Mouse (Mus musculus): ENCODE measurements at regions not wholly inside any gene's neighbourhood (a gene's known extent, or its start where the extent isn't known, plus 50 kb on each side); places are given as distances from the start of the nearest gene placed in this dataset. TPM values are rescaled to one million over a fixed set of nuclear protein-coding genes. Genes with fewer than 3 reads are reported as not detected.

DNA sequence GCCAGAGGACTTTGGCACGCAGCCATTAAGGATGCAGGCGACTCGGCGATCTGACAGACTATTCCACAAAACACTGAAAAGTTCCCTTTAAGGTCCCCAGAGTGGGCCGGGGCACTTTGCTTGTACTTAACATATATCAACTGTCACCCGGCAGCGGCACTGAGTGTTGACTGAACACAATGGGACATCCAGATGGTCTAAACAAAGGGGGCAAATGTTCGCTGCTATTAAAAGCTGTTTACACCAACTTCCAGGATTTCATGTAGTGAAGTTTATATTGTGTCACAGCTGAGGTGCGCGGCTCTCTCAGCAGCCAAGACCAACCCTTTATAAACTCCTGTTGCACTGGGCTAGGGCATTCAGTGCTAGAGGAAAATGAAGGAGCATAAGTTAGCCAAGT, 157.6 kb downstream of the Zfp281 start:
- ATAC-seq: no peak
- Histone ChIP-seq H3K4me3 (ENCODE audit: low read depth, low read length) (peak overlapping the region; percentile 27; the same call in 1 of the 2 replicates), H3K4me2 (replicated peaks; ENCODE audit: low read depth) (peak overlapping the region; percentile 58), H3K27ac (ENCODE audit: low read depth, low read length) (no peak overlapping the region), H3K27me3 (replicated peaks; ENCODE audit: control insufficient read depth, insufficient read depth, low read length) (no peaks in the 10 kb centered on the region), H3K9me3 (ENCODE audit: control insufficient read depth) (no peaks in the 10 kb centered on the region), H3K4me1 (replicated peaks; ENCODE audit: control insufficient read depth, insufficient read depth, low read length) (no peaks in the 10 kb centered on the region), H3K9ac (ENCODE audit: low read depth, low read length) (no peak overlapping the region), H3K36me3 (ENCODE audit: control insufficient read depth, insufficient read depth) (no peaks in the 10 kb centered on the region)
- TF ChIP-seq CTCF (IDR thresholded peaks at IDR 0.05; ENCODE audit: low read depth): no peak
- WGBS: 32% methylated on average over 10 of the region's 10 CpGs

DNA sequence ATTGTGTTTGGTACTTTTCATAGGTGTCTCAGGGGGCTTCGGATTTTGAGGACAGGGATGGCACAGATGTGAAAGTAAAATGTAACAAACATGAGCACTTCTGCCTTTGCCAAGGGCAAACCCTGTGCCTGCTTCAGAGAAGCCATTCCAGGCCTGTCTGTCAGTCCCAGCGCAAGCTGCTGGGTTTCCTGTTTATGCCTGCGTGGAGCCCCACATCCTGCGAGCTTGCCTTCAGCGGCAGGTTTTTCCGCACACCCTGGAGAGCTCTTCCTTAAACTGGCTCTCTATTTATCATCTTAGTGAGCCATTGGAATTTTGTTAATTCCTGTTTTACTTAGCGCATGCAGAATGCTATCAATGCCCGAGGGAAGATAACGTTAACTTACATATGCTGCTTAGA, 159.5 kb downstream of the Zfp281 start:
- no peak overlapping the region for H3K4me3 ChIP-seq (ENCODE audit: low read depth, low read length)
- no peak overlapping the region for H3K4me2 ChIP-seq (replicated peaks; ENCODE audit: low read depth)
- H3K4me1 ChIP-seq (replicated peaks; ENCODE audit: control insufficient read depth, insufficient read depth, low read length): no peaks in the 10 kb centered on the region
- no peak for ATAC-seq
- H3K27me3 ChIP-seq (replicated peaks; ENCODE audit: control insufficient read depth, insufficient read depth, low read length): no peaks in the 10 kb centered on the region
- no peak for TF ChIP-seq CTCF (IDR thresholded peaks at IDR 0.05; ENCODE audit: low read depth)
- H3K9me3 ChIP-seq (ENCODE audit: control insufficient read depth): no peaks in the 10 kb centered on the region
- no peaks in the 10 kb centered on the region for H3K36me3 ChIP-seq (ENCODE audit: control insufficient read depth, insufficient read depth)
- 52% methylated on average over 9 of the region's 9 CpGs for WGBS
- H3K9ac ChIP-seq (ENCODE audit: low read depth, low read length): no peak overlapping the region
- no peak overlapping the region for H3K27ac ChIP-seq (ENCODE audit: low read depth, low read length)

DNA sequence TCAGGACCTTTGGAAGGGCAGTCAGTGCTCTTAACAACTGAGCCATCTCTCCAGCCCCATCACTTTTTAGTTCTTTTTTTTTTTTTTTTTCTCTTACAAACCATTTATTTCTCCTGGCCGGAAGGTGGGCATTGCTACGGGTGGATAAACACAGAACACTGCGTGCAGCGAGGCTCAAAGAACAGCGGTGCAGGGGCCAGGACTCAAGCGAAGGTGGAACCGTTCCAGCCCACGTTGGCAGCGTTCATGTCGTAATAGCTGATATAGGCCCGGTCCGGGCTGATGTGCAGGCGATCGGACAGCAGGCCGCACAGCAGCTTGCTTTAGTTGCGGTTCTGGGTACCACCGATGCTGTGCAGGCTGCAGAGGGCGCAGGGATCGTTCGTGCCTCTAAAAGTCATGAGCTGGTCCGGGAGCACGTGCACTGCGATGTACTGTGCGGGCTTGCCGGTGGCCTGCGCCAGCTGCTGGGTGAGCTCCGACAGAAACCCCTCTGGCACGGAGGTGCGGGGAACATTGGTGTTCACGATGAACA, 164.3 kb downstream of the Zfp281 start:
- H3K27ac ChIP-seq (ENCODE audit: low read depth, low read length): no peak overlapping the region
- no peaks in the 10 kb centered on the region for H3K9me3 ChIP-seq (ENCODE audit: control insufficient read depth)
- no peaks in the 10 kb centered on the region for H3K36me3 ChIP-seq (ENCODE audit: control insufficient read depth, insufficient read depth)
- WGBS: 80% methylated on average over 30 of the region's 30 CpGs
- H3K4me3 ChIP-seq (ENCODE audit: low read depth, low read length): no peak overlapping the region
- TF ChIP-seq CTCF (IDR thresholded peaks at IDR 0.05; ENCODE audit: low read depth): peak; percentile 11; the same call in 1 of the 2 replicates
- H3K9ac ChIP-seq (ENCODE audit: low read depth, low read length): no peak overlapping the region
- ATAC-seq: no peak
- no peaks in the 10 kb centered on the region for H3K27me3 ChIP-seq (replicated peaks; ENCODE audit: control insufficient read depth, insufficient read depth, low read length)
- H3K4me1 ChIP-seq (replicated peaks; ENCODE audit: control insufficient read depth, insufficient read depth, low read length): no peaks in the 10 kb centered on the region
- H3K4me2 ChIP-seq (replicated peaks; ENCODE audit: low read depth): no peak overlapping the region

DNA sequence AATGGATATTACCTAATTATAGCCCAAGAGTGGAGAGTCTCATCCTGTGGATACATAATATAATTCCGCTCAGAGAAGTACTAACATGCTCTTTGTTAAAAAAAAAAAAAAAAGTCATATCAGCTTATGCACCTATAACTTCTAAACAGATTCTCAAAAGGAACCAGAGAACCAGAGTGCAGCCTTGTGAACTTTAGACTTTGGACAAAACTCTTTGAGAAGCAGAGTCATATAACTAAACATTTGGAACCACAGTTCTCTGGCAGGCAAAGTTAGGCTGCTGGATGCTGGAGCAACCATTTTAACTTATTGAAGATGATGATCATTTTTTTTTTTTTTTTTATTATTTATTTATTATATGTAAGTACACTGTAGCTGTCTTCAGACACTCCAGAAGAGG, 166.9 kb downstream of the Zfp281 start:
- H3K4me2 ChIP-seq (replicated peaks; ENCODE audit: low read depth): no peak overlapping the region
- no peak for ATAC-seq
- no peaks in the 10 kb centered on the region for H3K9me3 ChIP-seq (ENCODE audit: control insufficient read depth)
- no peaks in the 10 kb centered on the region for H3K27me3 ChIP-seq (replicated peaks; ENCODE audit: control insufficient read depth, insufficient read depth, low read length)
- WGBS: 56% methylated on average over 1 of the region's 1 CpGs
- no peak overlapping the region for H3K27ac ChIP-seq (ENCODE audit: low read depth, low read length)
- H3K9ac ChIP-seq (ENCODE audit: low read depth, low read length): no peak overlapping the region
- TF ChIP-seq CTCF (IDR thresholded peaks at IDR 0.05; ENCODE audit: low read depth): no peak
- no peak overlapping the region for H3K4me3 ChIP-seq (ENCODE audit: low read depth, low read length)
- no peaks in the 10 kb centered on the region for H3K4me1 ChIP-seq (replicated peaks; ENCODE audit: control insufficient read depth, insufficient read depth, low read length)
- no peaks in the 10 kb centered on the region for H3K36me3 ChIP-seq (ENCODE audit: control insufficient read depth, insufficient read depth)

Small RNA genes in the stretch of these regions (microRNA-seq; reads per million reads assigned to microRNA genes)
- gene Gm22132: not detected

Measured in intestine, postnatal 0 days (tissue).